Mouse (Mus musculus) embryonic fibroblast, embryonic 13.5 days (primary cell): ENCODE measurements at regions not wholly inside any gene's neighbourhood (a gene's known extent, or its start where the extent isn't known, plus 50 kb on each side); places are given as distances from the start of the nearest gene placed in this dataset.

Experiments
- CTCF ChIP-seq: IDR thresholded peaks from 2 replicates; pipeline ENCODE4 v1.5.1; 2011; ENCODE audit warnings: mild to moderate bottlenecking, control low read depth, low read length, moderate library complexity, borderline replicate concordance; ENCODE audit not compliant: insufficient read depth
- POLR2A ChIP-seq: IDR thresholded peaks from 2 replicates; pipeline ENCODE4 v1.6.1; 2011; ENCODE audit warnings: low read depth, mild to moderate bottlenecking, control low read depth, low read length, moderate library complexity

- TF ChIP-seq POLR2A: no peak
- no peak for TF ChIP-seq CTCF
Measured at GRCm38 (mm10) chr1:46968361-46968760, 75.7 kb upstream of the Slc39a10 start.
